Mouse (Mus musculus) Patski (cell line): ENCODE measurements around the gene Prpf4b. TPM values are rescaled to one million over a fixed set of nuclear protein-coding genes. Genes with fewer than 3 reads are reported as not detected.
"Not testable (repeated sequence)": the region's sequence is repeated elsewhere in the genome, so short reads cannot be mapped to it uniquely, and the experiment has no call there.

Experiments used
- ATAC-seq: fragments of 100-300 bp; one replicate; pipeline ENCODE4 v1.8.0; 2021
- CTCF ChIA-PET: fragments of 350-600 bp; sonication (Branson Sonifier 250); formaldehyde crosslinking; loops from one replicate; lab custom pipeline; 2022; ENCODE audit warnings: inconsistent platforms; lab: Charles Lee
- POLR2A ChIA-PET: fragments of 350-600 bp; sonication (Branson Sonifier 250); formaldehyde crosslinking; loops from one replicate; lab custom pipeline; 2022; ENCODE audit warnings: antibody characterized with exemption, inconsistent platforms; lab: Charles Lee
- DNase-seq: peaks from one replicate; pipeline ENCODE4 v3.0.0-alpha.2; 2011; ENCODE audit warnings: low read depth, low spot score
- H3K27me3 ChIP-seq: fragments of 371-371 bp; one replicate; pipeline ENCODE4 v1.5.1; 2021
- CTCF ChIP-seq: fragments of 100-300 bp; IDR thresholded peaks from one replicate; pipeline ENCODE4 v1.5.1; 2021
- in situ Hi-C: fragments of 300-500 bp; cut with MboI; formaldehyde crosslinking; loops from 3 replicates; pipeline ENCODE4 v1.11.1; 2018; ENCODE audit warnings: low pct_unique_long_range_greater_than_20kb, mixed read lengths
- polyA plus RNA-seq: library from polyadenylated mRNA; unstranded; gene quantifications from one replicate; pipeline ENCODE4 v1.2.3, GENCODE M21; 2021

Prpf4b gene
- polyA plus RNA-seq, 1 experiment from 2014 or later, result 82.7 TPM

DNA sequence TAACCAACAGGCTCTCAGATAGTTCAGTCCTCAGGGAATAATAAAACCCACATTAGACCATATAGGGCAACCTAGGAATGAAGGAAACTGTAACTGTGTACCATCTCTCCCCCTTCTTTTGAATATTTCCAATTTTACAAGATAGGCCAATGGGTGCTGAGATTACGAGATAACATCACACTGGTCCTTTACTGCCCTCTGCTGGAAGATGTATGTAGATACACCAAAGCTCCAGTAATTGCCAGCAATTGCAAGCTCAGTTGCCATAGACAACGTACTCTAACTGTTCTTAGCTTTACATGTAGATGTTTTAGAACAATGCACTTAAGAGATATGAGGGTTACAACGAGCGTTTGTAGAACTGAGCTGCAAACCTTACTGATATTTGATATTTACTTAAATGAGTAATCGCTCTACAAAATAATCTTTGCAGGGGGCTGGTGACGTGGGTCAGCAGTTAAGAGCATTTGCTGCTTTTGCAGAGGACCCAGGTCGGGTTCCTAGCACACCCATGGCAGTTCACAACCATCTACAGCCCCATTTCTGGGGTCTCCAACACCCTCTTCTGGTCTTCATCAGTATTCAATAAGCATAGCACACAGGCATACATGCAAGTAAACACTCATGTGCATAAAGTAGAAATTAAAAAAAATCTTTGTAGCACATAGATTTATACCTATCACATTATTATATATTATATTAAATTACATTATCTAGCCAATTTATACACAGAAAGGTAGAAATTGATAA, 10.5 kb upstream of the Prpf4b start:
- DNase-seq (peak; percentile 25), ATAC-seq (no peak)
- ChIA-PET CTCF (interaction anchor here (0.7 to 3.9 kb wide), 6 partner anchors 9 to 531 kb away, joined by 3 to 45 read pairs (median 4); no protein-coding TSS in a partner anchor), POLR2A (no interaction called here)
- TF ChIP-seq CTCF, result peak; percentile 78
- H3K27me3 ChIP-seq, result no peaks in the 10 kb centered on the region
- in situ Hi-C loops, result loop anchor here (5.0 to 10.0 kb wide), 3 partner anchors 222 to 677 kb away; no protein-coding TSS in a partner anchor

DNA sequence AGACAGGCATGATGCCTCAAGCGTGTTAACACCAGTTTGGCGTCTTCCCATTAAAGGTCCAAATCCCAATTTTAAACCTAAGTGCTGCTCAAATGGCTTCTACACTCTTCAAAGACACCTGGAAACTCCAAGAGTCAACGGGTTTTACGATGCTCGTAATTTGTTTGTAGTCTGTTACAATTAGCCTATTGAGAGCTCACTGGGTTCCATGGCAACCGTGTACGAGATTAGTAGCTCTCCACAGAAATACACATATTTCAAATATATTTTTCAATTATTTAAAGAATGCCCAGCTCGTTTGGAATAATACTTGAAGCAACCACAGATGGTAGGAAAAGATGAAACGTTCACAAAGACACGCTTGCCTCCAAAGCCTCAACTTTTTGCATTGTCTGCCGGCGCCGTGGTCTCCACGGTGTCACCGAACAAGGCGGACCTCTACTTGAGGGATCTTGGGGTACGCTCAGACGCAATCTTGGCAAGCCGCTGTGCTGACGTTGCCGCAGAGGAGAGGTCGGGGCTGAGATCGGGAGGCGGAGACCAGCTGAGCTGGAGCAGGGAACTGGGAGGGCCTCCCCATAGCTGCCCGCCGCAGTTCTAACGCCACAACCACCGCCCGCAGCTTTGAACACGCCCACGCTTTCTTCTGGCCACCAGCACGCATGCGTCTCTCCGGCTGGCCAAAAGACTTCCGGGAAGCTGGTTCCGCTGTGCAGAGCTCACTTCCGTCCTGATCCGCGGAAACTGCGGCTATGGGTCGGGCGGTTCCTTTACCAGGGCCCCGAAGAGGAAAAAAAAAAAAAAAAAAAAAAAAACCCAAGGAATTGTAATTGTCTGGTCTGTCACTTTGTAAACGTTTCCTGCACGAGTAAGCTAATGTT, 1.1 kb upstream of the Prpf4b start:
- in situ Hi-C loops, result loop anchor here (10.0 kb wide), 1 partner anchor 839 kb away; the partner anchor contains the start of gene Bphl
- ATAC-seq, result peak; percentile 52
- ChIA-PET POLR2A (interaction anchor here (0.6 kb wide), 1 partner anchor 536 kb away, joined by 3 read pairs; no protein-coding TSS in a partner anchor), CTCF (interaction anchor here (1.2 to 1.3 kb wide), 2 partner anchors 10 to 224 kb away, joined by 3 to 4 read pairs; no protein-coding TSS in a partner anchor)
- TF ChIP-seq CTCF, result no peak
- no peaks in the 10 kb centered on the region for H3K27me3 ChIP-seq
- DNase-seq, result peak; percentile 68

GRCm38 (mm10) chr13:34874736-34875135, 366 bp upstream of the Prpf4b start:
- POLR2A ChIA-PET, result interaction anchor here (0.6 kb wide), 2 partner anchors 17 to 537 kb away, joined by 3 read pairs; no protein-coding TSS in a partner anchor
- in situ Hi-C loops, result loop anchor here (10.0 kb wide), 1 partner anchor 840 kb away; the partner anchor contains the start of gene Bphl
- ATAC-seq, DNase-seq, H3K27me3 ChIP-seq: not testable (repeated sequence)
- CTCF ChIA-PET, result interaction anchor here (1.2 kb wide), 1 partner anchor 224 kb away, joined by 3 read pairs; no protein-coding TSS in a partner anchor

DNA sequence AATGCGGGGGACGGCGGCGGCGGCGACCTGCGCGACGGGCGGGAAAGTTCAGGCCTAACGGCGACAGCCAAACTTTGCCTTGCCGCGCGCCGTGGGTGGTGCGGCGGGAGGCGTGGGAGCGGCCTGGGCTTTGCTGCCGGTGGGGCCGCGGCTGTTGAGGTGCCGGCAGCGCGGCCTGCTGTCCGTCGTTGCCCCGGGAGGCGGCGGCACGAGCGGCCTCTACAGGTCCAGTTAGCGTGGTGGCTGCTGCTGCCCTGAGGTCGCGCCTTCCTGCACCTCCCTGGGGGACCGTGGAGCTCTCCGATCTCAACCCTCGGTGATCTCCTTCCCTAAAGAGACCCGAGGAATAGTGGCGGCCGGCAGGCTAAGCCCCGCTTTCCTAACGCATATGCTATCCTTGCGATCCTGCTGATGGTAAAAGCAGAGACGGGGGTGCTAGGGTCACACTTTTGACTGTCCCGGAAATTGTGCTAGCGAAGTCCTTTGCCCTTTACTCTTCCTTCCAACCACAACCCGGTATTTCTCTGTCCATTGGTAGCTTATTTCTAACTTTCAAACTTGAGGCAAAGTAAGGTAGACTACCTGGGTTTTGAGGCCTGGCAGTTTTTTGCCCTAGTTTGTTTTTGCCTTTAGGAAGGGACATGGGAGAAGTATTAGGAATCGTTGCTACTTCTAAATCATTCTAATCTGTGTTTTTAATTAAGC, 791 bp downstream of the Prpf4b start:
- TF ChIP-seq CTCF, result no peak
- in situ Hi-C loops, result loop anchor here (10.0 kb wide), 1 partner anchor 841 kb away; the partner anchor contains the start of gene Bphl
- peak; percentile 4 for DNase-seq
- POLR2A ChIA-PET, result interaction anchor here (0.6 to 0.8 kb wide), 2 partner anchors 21 to 220 kb away, joined by 4 to 6 read pairs; no protein-coding TSS in a partner anchor
- H3K27me3 ChIP-seq, result no peaks in the 10 kb centered on the region
- CTCF ChIA-PET, result interaction anchor here (1.2 to 1.3 kb wide), 2 partner anchors 24 to 229 kb away, joined by 3 to 4 read pairs; no protein-coding TSS in a partner anchor
- ATAC-seq, result peak; percentile 71

DNA sequence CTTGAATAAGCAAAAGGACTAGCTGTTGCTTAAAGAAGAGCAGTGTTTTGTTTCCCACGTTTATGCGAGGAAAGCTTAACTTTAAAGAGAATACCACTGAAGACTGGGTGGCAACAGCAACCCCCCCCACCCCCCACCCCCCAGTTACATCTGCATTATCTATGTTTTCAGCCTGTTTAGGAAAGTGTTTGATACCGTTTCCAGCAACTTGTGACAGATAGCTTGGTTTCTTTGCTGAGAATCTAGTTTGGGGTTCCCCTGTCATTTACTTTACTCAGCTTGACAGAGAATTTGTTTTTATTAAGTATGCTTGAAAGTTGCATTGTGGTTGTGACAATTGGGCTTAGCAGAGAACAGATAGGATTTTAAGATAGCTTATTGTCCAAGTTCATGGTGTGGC, 1.4 kb downstream of the Prpf4b start:
- CTCF ChIA-PET, result interaction anchor here (1.0 to 1.3 kb wide), 3 partner anchors 23 to 229 kb away, joined by 3 to 4 read pairs (median 4); no protein-coding TSS in a partner anchor
- in situ Hi-C loops, result loop anchor here (10.0 kb wide), 1 partner anchor 842 kb away; the partner anchor contains the start of gene Bphl
- DNase-seq (no peak), ATAC-seq (no peak)
- TF ChIP-seq CTCF, result no peak
- POLR2A ChIA-PET, result interaction anchor here (0.6 to 2.0 kb wide), 5 partner anchors 14 to 461 kb away, joined by 3 to 6 read pairs (median 4); no protein-coding TSS in a partner anchor
- H3K27me3 ChIP-seq, result no peaks in the 10 kb centered on the region

GRCm38 (mm10) chr13:34892871-34893270, 17.8 kb downstream of the Prpf4b start:
- H3K27me3 ChIP-seq, result no peaks in the 10 kb centered on the region
- in situ Hi-C loops, result no loop called here
- TF ChIP-seq CTCF, result no peak
- CTCF ChIA-PET, result no interaction called here
- POLR2A ChIA-PET, result no interaction called here
- ATAC-seq, result no peak
- DNase-seq, result no peak

- DNase-seq, result no peak
- POLR2A ChIA-PET, result no interaction called here
- no peak for TF ChIP-seq CTCF
- in situ Hi-C loops, result no loop called here
- ATAC-seq, result no peak
- peaks cover 4% of the 10 kb centered on the region for H3K27me3 ChIP-seq
- CTCF ChIA-PET, result interaction anchor here (1.4 kb wide), 1 partner anchor 8 kb away, joined by 4 read pairs; no protein-coding TSS in a partner anchor
Measured at GRCm38 (mm10) chr13:34914614-34915013, 39.5 kb downstream of the Prpf4b start.

- TF ChIP-seq CTCF, result no peak
- in situ Hi-C loops, result no loop called here
- peaks cover 10% of the 10 kb centered on the region for H3K27me3 ChIP-seq
- CTCF ChIA-PET, result no interaction called here
- ATAC-seq, result no peak
- POLR2A ChIA-PET, result no interaction called here
- DNase-seq, result no peak
Measured at GRCm38 (mm10) chr13:34916520-34917167, 41.5 kb downstream of the Prpf4b start.

DNA sequence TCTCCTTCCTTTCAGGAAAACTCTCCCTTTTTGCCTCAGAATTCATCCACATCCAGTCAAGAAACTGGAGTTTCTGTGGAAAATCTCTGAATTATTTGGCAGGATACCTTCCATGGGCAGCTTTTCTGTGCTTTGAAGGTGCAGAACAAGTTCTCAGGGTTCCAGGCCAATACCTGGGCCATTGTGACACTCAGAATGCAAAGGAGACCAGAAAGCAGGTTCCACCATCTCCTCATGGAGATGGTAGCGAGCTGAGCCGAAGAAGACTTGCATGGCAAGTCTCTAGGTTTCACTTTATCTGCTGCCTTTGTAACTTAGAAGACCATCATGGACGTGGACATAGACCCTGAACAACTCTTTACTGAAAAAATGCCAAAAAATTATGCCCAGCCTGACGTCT, 49.1 kb downstream of the Prpf4b start, which contains the start of the genes Fam217a and 4933417A18Rik:
Fam217a (minus strand) TSS at position 101 of the 400 bp plus-strand sequence.
4933417A18Rik (plus strand) TSS at position 200 of the 400 bp plus-strand sequence.
- no peak for TF ChIP-seq CTCF
- CTCF ChIA-PET, result no interaction called here
- H3K27me3 ChIP-seq, result peaks cover 21% of the 10 kb centered on the region
- DNase-seq (no peak), ATAC-seq (no peak)
- POLR2A ChIA-PET, result interaction anchor here (0.5 kb wide), 1 partner anchor 67 kb away, joined by 3 read pairs; no protein-coding TSS in a partner anchor
- in situ Hi-C loops, result no loop called here
